Mouse (Mus musculus) heart, postnatal 0 days (tissue): ENCODE measurements around the gene Tox3. TPM values are rescaled to one million over a fixed set of nuclear protein-coding genes. Genes with fewer than 3 reads are reported as not detected.
A peak's percentile ranks its signal among the peaks of the same experiment; 100 is the strongest.

Source experiments
- ATAC-seq: fragments of 200-750 bp; cut with Nextera tagmentation; 2 replicates; pipeline ENCODE4 v1.8.0; 2017; ENCODE audit warnings: low read depth, moderate number of reproducible peaks, moderate library complexity; ENCODE audit not compliant: insufficient read depth
- DNase-seq: peaks from one replicate; pipeline ENCODE4 v3.0.0-alpha.2; 2016; ENCODE audit warnings: low spot score
- H3K27ac ChIP-seq: fragments of 300-500 bp; sonication (generic); 2 replicates; pipeline ENCODE4 v1.5.1; 2014; ENCODE audit warnings: low read depth, mild to moderate bottlenecking
- H3K27me3 ChIP-seq: fragments of 300-500 bp; sonication (generic); 2 replicates; pipeline ENCODE4 v1.6.1; 2014; ENCODE audit warnings: low read length, mixed read lengths; ENCODE audit not compliant: control insufficient read depth, insufficient read depth
- H3K36me3 ChIP-seq: fragments of 300-500 bp; sonication (generic); replicated peaks from 2 replicates; pipeline ENCODE4 v1.6.1; 2014; ENCODE audit warnings: low read length, mixed read lengths; ENCODE audit not compliant: control insufficient read depth, insufficient read depth
- H3K4me1 ChIP-seq: fragments of 300-500 bp; sonication (generic); 2 replicates; pipeline ENCODE4 v1.6.1; 2014; ENCODE audit warnings: antibody characterized with exemption; ENCODE audit not compliant: control insufficient read depth, insufficient read depth
- H3K4me2 ChIP-seq: fragments of 300-500 bp; sonication (generic); 2 replicates; pipeline ENCODE4 v1.6.1; 2014; ENCODE audit warnings: low read depth, mild to moderate bottlenecking, low read length, moderate library complexity
- H3K4me3 ChIP-seq: fragments of 300-500 bp; sonication (generic); 2 replicates; pipeline ENCODE4 v1.5.1; 2014; ENCODE audit warnings: low read depth, low read length
- H3K9ac ChIP-seq: fragments of 300-500 bp; sonication (generic); replicated peaks from 2 replicates; pipeline ENCODE4 v1.6.1; 2014; ENCODE audit warnings: low read depth, low read length, mixed read lengths
- H3K9me3 ChIP-seq: fragments of 300-500 bp; sonication (generic); replicated peaks from 2 replicates; pipeline ENCODE4 v1.6.1; 2016; ENCODE audit warnings: low read length; ENCODE audit not compliant: control insufficient read depth
- CTCF ChIP-seq: IDR thresholded peaks from 2 replicates; pipeline ENCODE4 v1.5.1; 2016; ENCODE audit warnings: antibody characterized with exemption, control low read depth, low read depth
- EP300 ChIP-seq: IDR thresholded peaks from 2 replicates; pipeline ENCODE4 v1.6.1; 2016; ENCODE audit warnings: antibody characterized with exemption, low read depth
- WGBS: fragments of 180-500 bp; shearing (Covaris S2); extraction: QIAGEN DNeasy Blood & Tissue Kit; methylation state at CpG from one replicate; pipeline ENCODE4 v1.1.7; 2014; 5-methylcytosine and 5-hydroxymethylcytosine counted together
- polyA plus RNA-seq: library from polyadenylated mRNA; unstranded; fragments of >200 nt; fragmentation: Nextera tagmentation; extraction: Ambion mirVana; gene quantifications from 2 replicates; pipeline ENCODE4 v1.2.1, GENCODE M21; 2015
- total RNA-seq: library from RNA; depleted of rRNA; stranded (reverse); fragments of >200 nt; gene quantifications from 2 replicates; pipeline ENCODE4 v1.2.3, GENCODE M21; 2014; ENCODE audit warnings: low replicate concordance

Tox3 gene
- total and polyA plus RNA-seq, 2 experiments from 2014 or later, result 7.1 to 17.1 TPM

DNA sequence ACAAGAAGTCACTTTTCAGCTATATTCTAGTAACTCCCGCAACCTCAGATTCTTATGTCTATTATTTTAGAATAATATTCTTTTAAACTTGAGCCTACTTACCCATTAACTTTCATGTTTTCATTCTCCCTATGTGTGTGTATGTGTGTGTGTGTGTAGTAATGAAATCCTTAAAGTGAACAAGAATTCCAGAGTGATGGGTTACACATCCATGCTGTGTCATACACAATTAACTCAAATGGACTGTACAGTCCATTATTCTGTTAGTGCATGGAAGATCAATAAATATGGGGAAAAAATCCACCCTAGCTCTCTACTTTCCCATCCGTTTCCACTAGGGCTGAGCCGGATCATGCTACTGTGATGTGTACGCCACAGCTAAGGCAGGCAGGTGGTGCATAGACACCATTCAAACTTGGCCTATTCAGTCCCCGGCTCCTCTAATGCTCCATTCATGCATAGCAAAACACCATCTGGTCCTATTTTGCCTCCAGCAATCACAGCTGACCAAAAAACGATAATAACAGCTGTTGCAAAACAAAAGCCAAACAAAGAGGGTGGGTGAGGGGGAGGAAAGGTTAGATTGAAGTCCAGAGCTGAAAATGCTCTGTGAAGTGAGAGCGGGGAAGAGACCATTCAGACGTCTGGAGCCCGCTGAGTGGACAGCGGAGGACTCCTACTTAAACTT, 103.5 kb downstream of the Tox3 start:
- H3K9ac ChIP-seq, result no peak overlapping the region
- ATAC-seq, result 0 out of 2 replicates have a peak, but pooled peaks have one; percentile 27

DNA sequence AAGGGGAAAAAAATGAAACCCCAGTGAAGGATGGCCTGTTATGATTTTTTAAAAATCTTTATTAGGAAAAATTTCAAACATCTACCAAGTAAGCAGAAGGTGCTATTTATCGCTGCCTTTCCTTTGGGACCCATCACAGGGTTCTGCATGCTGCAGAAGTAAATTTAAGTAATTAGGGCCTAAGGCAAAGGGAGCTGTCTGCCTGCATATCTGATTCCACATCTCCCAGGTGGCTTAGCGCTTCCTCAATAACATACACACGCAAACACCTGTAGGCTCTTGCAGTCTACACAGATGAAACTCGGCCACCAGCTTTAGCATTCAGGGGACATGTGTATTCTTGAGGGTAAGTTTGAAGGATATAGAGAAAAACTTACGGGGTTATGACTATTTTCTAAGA, 104.2 kb downstream of the Tox3 start:
- 91% methylated on average over 5 of the region's 5 CpGs for WGBS
- no peak for ATAC-seq

More for the DNA sequence above, 103.5 kb downstream of the Tox3 start:
- Histone ChIP-seq H3K4me3 (no peak overlapping the region), H3K27me3 (no peaks in the 10 kb centered on the region), H3K36me3 (peaks cover 18% of the 10 kb centered on the region), H3K4me1 (no peaks in the 10 kb centered on the region), H3K4me2 (no peak overlapping the region), H3K27ac (no peak overlapping the region), H3K9me3 (no peaks in the 10 kb centered on the region)
- no peak for TF ChIP-seq EP300
- TF ChIP-seq CTCF, result no peak
- no peak for DNase-seq
- WGBS, result 82% methylated on average over 10 of the region's 10 CpGs

GRCm38 (mm10) chr8:90242351-90242750, 105.8 kb downstream of the Tox3 start:
- H3K27ac ChIP-seq, result no peak overlapping the region
- TF ChIP-seq CTCF (no peak), EP300 (no peak)
- no peak overlapping the region for H3K4me2 ChIP-seq
- no peak overlapping the region for H3K4me3 ChIP-seq
- no peaks in the 10 kb centered on the region for H3K9me3 ChIP-seq
- DNase-seq (no peak), ATAC-seq (no peak)
- H3K9ac ChIP-seq, result no peak overlapping the region
- no peaks in the 10 kb centered on the region for H3K27me3 ChIP-seq
- no peaks in the 10 kb centered on the region for H3K36me3 ChIP-seq
- 86% methylated on average over 2 of the region's 2 CpGs for WGBS
- no peaks in the 10 kb centered on the region for H3K4me1 ChIP-seq

More for the DNA sequence above, 104.2 kb downstream of the Tox3 start:
- H3K36me3 ChIP-seq, result peaks cover 13% of the 10 kb centered on the region
- no peaks in the 10 kb centered on the region for H3K4me1 ChIP-seq
- DNase-seq, result no peak
- no peak for TF ChIP-seq EP300
- no peak for TF ChIP-seq CTCF
- H3K27ac ChIP-seq, result no peak overlapping the region
- no peaks in the 10 kb centered on the region for H3K9me3 ChIP-seq
- no peaks in the 10 kb centered on the region for H3K27me3 ChIP-seq
- H3K4me2 ChIP-seq, result no peak overlapping the region
- no peak overlapping the region for H3K9ac ChIP-seq
- H3K4me3 ChIP-seq, result no peak overlapping the region

DNA sequence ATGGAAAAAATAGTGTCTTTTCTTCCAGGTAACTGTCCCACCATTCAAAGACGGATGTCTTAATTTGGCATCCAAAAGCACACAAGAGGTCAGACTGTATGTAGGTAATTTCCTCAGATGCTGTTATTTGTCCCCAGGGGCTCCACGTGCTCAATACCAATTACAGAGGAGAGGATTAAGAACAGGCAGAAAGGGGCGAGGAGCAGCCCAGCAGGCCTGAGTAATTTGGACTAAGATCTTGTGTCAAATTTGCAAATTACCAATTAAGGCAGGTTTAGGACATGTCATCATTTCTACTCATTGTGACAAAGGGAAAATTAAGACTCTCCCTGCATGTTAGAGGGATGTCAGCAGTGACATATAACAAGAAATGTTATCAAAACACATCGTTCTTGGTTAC, 106.7 kb downstream of the Tox3 start:
- Histone ChIP-seq H3K9me3 (no peaks in the 10 kb centered on the region), H3K36me3 (no peaks in the 10 kb centered on the region), H3K27ac (no peak overlapping the region), H3K9ac (no peak overlapping the region), H3K4me1 (no peaks in the 10 kb centered on the region), H3K4me3 (no peak overlapping the region), H3K4me2 (no peak overlapping the region), H3K27me3 (no peaks in the 10 kb centered on the region)
- 78% methylated on average over 4 of the region's 4 CpGs for WGBS
- ATAC-seq, result no peak
- TF ChIP-seq EP300 (no peak), CTCF (no peak)
- DNase-seq, result no peak

GRCm38 (mm10) chr8:90232501-90232900, 115.6 kb downstream of the Tox3 start:
- H3K4me1 ChIP-seq, result peaks cover 3% of the 10 kb centered on the region; the same call in 1 of the 2 replicates
- no peak overlapping the region for H3K9ac ChIP-seq
- DNase-seq (no peak), ATAC-seq (no peak)
- H3K9me3 ChIP-seq, result no peaks in the 10 kb centered on the region
- no peak for TF ChIP-seq EP300
- TF ChIP-seq CTCF, result no peak
- H3K4me2 ChIP-seq, result no peak overlapping the region
- H3K27me3 ChIP-seq, result no peaks in the 10 kb centered on the region
- no peaks in the 10 kb centered on the region for H3K36me3 ChIP-seq
- H3K4me3 ChIP-seq, result no peak overlapping the region
- 68% methylated on average over 8 of the region's 8 CpGs for WGBS
- H3K27ac ChIP-seq, result no peak overlapping the region

DNA sequence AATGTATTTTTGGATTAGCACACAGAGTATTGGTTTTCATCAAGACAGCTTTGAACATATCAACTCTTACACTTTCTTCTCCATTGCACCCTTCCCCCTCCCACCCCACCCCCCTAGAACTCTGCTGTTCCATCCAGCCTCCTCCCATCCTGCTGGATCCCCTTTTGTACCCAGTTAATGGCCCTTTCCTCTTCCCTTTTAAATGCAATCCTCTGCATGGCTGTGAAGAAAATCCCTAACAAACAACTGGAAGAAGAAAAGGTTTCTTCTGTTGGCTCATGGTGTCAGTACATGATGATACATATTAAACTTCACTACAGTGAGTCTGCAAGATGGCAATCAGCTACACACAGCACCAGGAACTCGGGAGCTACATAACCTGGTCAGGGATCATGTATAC, 124.0 kb downstream of the Tox3 start:
- H3K36me3 ChIP-seq, result no peaks in the 10 kb centered on the region
- no peak overlapping the region for H3K27ac ChIP-seq
- 47% methylated on average over 1 of the region's 1 CpGs for WGBS
- H3K9me3 ChIP-seq, result no peaks in the 10 kb centered on the region
- no peaks in the 10 kb centered on the region for H3K4me1 ChIP-seq
- no peaks in the 10 kb centered on the region for H3K27me3 ChIP-seq
- H3K4me2 ChIP-seq, result no peak overlapping the region
- no peak overlapping the region for H3K9ac ChIP-seq
- no peak for ATAC-seq
- no peak overlapping the region for H3K4me3 ChIP-seq
- TF ChIP-seq CTCF (no peak), EP300 (no peak)
- no peak for DNase-seq
